Mouse (Mus musculus) liver, adult 2 months (tissue): ENCODE measurements at regions not wholly inside any gene's neighbourhood (a gene's known extent, or its start where the extent isn't known, plus 50 kb on each side); places are given as distances from the start of the nearest gene placed in this dataset.

Experiments
- CTCF ChIP-seq: fragments of 200-500 bp; IDR thresholded peaks from 2 replicates; pipeline ENCODE4 v1.5.1; 2011; ENCODE audit warnings: low read depth, low read length, control low read depth
- POLR2A ChIP-seq: fragments of 200-500 bp; IDR thresholded peaks from 2 replicates; pipeline ENCODE4 v1.6.1; 2011; ENCODE audit warnings: low read length, control low read depth; ENCODE audit not compliant: insufficient read depth; ENCODE audit errors: extremely low read depth

DNA sequence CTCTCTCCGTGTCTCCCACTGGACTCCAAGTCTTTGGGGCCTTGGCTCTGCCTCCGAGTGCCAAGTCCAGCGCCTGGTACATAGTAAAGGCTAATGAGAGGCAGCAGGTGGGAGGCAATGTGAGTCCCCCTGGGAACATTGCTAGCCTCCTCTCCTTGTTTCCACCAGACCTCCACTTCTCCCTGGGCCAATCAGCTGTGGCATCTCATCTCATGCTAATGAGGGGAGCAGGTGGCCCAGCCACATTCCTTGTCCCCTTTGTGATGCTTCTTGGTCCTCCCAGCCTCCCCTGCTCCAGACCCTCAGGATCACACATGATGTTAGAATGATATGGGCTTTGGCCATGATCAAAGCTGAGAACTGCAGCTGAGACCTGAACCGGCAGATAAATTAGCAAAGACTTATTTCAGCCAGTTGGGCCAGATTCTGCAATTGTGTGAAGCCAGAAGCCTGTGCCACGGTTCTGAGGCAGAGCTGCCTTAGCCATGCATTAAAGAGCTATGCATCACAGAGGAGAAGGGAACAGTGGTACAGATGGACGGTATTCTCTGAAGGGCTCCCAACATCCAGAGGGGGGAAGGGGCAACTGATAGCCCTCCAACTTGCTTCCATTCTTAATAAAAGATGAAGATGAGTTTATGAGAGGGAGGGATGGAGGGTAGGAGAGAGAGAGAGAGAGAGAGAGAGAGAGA lies 208.0 kb upstream of the Id2 start:
- TF ChIP-seq POLR2A (no peak), CTCF (no peak)
